Mouse (Mus musculus): ENCODE measurements around the gene Ofd1.

- TF ChIP-seq CTCF (IDR thresholded peaks at IDR 0.05; ENCODE audit: low read depth) (no peak), EP300 (IDR thresholded peaks at IDR 0.05; ENCODE audit: low read depth) (no peak)
Observed at GRCm38 (mm10) chrX:166455525-166455924, 15.0 kb upstream of the Ofd1 start.
